Mouse (Mus musculus): ENCODE measurements around the gene Sh3bp4. TPM values are rescaled to one million over a fixed set of nuclear protein-coding genes. Genes with fewer than 3 reads are reported as not detected.

Gene Sh3bp4
- polyA plus RNA-seq, 1 experiment from 2014 or later = 2.3 TPM

GRCm38 (mm10) chr1:89175355-89175754, 105.1 kb downstream of the Sh3bp4 start:
- ATAC-seq = no peak

DNA sequence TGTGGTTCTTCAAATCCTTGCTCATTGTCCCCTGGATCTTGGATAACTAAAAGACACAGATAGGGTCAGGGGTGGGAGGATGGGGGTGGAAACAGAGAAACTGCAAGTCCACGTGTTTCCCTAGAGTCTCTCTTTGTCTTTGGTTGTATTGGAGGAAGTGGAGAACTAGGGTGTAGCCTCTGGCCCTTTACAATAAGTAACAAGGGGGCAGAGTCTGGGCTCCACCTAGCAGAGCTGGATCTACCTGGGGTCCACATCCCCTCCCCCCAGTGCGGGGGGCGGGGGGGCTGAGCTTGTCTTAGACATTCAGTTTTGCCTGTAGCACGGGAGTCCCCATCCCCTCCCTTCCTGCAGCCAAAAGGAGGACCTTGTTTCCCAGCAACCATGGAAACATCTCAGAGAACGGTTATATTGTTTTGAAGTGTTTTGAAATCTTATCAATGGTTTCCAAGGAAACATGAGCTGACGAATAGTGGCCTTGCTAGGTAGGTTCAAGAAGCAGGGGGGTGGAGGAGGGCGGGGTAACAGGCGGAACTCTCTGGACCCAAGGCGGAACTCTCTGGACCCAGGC, 113.1 kb downstream of the Sh3bp4 start:
- Histone ChIP-seq H3K36me3 (no peaks in the 10 kb centered on the region), H3K9me3 (replicated peaks) (no peaks in the 10 kb centered on the region), H3K4me2 (no peak overlapping the region), H3K4me1 (no peaks in the 10 kb centered on the region), H3K27me3 (replicated peaks) (no peaks in the 10 kb centered on the region), H3K9ac (no peak overlapping the region), H3K4me3 (no peak overlapping the region), H3K27ac (no peak overlapping the region)
- WGBS (ENCODE audit: insufficient replicate concordance) = 24% methylated on average over 9 of the region's 9 CpGs
- ATAC-seq = no peak

More at GRCm38 (mm10) chr1:89175355-89175754, 105.1 kb downstream of the Sh3bp4 start:
- WGBS (ENCODE audit: insufficient replicate concordance) = 39% methylated on average over 2 of the region's 2 CpGs
- no peaks in the 10 kb centered on the region for H3K9me3 ChIP-seq (replicated peaks)
- H3K9ac ChIP-seq = no peak overlapping the region
- no peaks in the 10 kb centered on the region for H3K36me3 ChIP-seq
- no peak overlapping the region for H3K4me3 ChIP-seq
- no peaks in the 10 kb centered on the region for H3K27me3 ChIP-seq (replicated peaks)
- H3K27ac ChIP-seq = no peak overlapping the region
- no peaks in the 10 kb centered on the region for H3K4me1 ChIP-seq
- H3K4me2 ChIP-seq = no peak overlapping the region

GRCm38 (mm10) chr1:89184111-89184785, 114.0 kb downstream of the Sh3bp4 start:
- Histone ChIP-seq H3K4me3 (no peak overlapping the region), H3K4me2 (no peak overlapping the region), H3K36me3 (no peaks in the 10 kb centered on the region), H3K9ac (no peak overlapping the region), H3K27me3 (replicated peaks) (no peaks in the 10 kb centered on the region), H3K4me1 (no peaks in the 10 kb centered on the region), H3K27ac (no peak overlapping the region), H3K9me3 (replicated peaks) (no peaks in the 10 kb centered on the region)
- no peak for ATAC-seq
- WGBS (ENCODE audit: insufficient replicate concordance) = 70% methylated on average over 6 of the region's 6 CpGs

- Histone ChIP-seq H3K36me3 (no peaks in the 10 kb centered on the region), H3K9ac (no peak overlapping the region), H3K4me1 (no peaks in the 10 kb centered on the region), H3K27ac (no peak overlapping the region), H3K4me3 (no peak overlapping the region), H3K27me3 (replicated peaks) (no peaks in the 10 kb centered on the region), H3K4me2 (no peak overlapping the region), H3K9me3 (replicated peaks) (no peaks in the 10 kb centered on the region)
- ATAC-seq = no peak
These were observed 114.6 kb downstream of the Sh3bp4 start for GRCm38 (mm10) chr1:89184839-89185238.

DNA sequence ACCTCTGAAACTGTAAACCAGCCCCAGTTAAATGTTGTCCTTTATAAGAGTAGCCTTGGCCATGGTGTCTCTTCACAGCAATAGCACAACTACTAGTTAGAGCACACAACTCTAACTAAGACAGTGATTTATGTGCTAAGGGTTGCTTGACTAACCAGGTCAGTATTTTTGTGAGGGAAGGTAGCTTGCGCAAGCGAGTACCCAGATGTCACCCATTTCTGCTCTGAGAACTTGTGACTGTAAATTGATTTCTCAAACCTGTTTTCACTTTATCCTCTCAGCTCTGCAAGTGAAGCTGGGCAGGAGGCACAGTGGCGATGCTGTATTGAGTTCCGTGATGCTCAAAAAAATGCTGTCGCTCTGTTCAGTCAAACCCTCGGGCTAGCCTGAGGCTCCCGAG, 117.2 kb downstream of the Sh3bp4 start:
- no peak overlapping the region for H3K4me2 ChIP-seq
- no peaks in the 10 kb centered on the region for H3K9me3 ChIP-seq (replicated peaks)
- H3K4me1 ChIP-seq = peaks cover 12% of the 10 kb centered on the region
- H3K36me3 ChIP-seq = no peaks in the 10 kb centered on the region
- WGBS (ENCODE audit: insufficient replicate concordance) = 79% methylated on average over 7 of the region's 7 CpGs
- H3K27me3 ChIP-seq (replicated peaks) = no peaks in the 10 kb centered on the region
- no peak overlapping the region for H3K27ac ChIP-seq
- no peak overlapping the region for H3K4me3 ChIP-seq
- no peak overlapping the region for H3K9ac ChIP-seq
- ATAC-seq = no peak

DNA sequence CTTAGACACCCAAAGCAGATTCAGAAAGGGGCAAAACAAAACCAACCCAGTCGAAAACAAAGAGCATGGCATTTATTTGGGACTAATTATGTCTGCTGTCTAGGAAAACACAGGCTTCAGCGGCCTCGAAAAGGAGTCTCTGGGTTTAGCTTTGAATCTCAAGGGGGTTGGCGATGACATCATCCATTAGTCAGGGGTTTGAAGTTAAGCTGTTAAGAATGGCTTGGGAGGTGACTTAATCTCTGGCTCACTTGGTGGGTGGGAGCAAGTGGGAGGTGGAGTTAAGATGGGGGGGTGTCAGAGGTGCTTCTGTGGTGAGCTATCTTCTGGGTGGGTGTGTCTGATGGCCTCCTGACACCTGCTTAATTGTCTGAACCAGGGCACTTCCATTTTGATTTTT, 117.9 kb downstream of the Sh3bp4 start:
- Histone ChIP-seq H3K4me1 (peaks cover 14% of the 10 kb centered on the region), H3K9me3 (replicated peaks) (no peaks in the 10 kb centered on the region), H3K4me3 (no peak overlapping the region), H3K9ac (no peak overlapping the region), H3K4me2 (no peak overlapping the region), H3K27me3 (replicated peaks) (no peaks in the 10 kb centered on the region), H3K36me3 (no peaks in the 10 kb centered on the region), H3K27ac (no peak overlapping the region)
- WGBS (ENCODE audit: insufficient replicate concordance) = 37% methylated on average over 4 of the region's 4 CpGs
- no peak for ATAC-seq

- ATAC-seq = no peak
- Histone ChIP-seq H3K4me1 (peaks cover 14% of the 10 kb centered on the region), H3K4me3 (no peak overlapping the region), H3K9me3 (replicated peaks) (no peaks in the 10 kb centered on the region), H3K4me2 (no peak overlapping the region), H3K27me3 (replicated peaks) (no peaks in the 10 kb centered on the region), H3K9ac (no peak overlapping the region), H3K36me3 (no peaks in the 10 kb centered on the region), H3K27ac (no peak overlapping the region)
- 61% methylated on average over 5 of the region's 5 CpGs for WGBS (ENCODE audit: insufficient replicate concordance)
These were observed 119.0 kb downstream of the Sh3bp4 start for GRCm38 (mm10) chr1:89189204-89189603.

- H3K27ac ChIP-seq = no peak overlapping the region
These were observed 120.4 kb downstream of the Sh3bp4 start for GRCm38 (mm10) chr1:89190621-89191020.

GRCm38 (mm10) chr1:89191127-89191740, 121.0 kb downstream of the Sh3bp4 start:
- Histone ChIP-seq H3K4me1 (peaks cover 14% of the 10 kb centered on the region), H3K27ac (no peak overlapping the region), H3K27me3 (replicated peaks) (no peaks in the 10 kb centered on the region), H3K4me3 (no peak overlapping the region), H3K36me3 (no peaks in the 10 kb centered on the region), H3K4me2 (no peak overlapping the region), H3K9ac (no peak overlapping the region), H3K9me3 (replicated peaks) (no peaks in the 10 kb centered on the region)
- 9% methylated on average over 11 of the region's 11 CpGs for WGBS (ENCODE audit: insufficient replicate concordance)
- no peak for ATAC-seq

More at GRCm38 (mm10) chr1:89190621-89191020, 120.4 kb downstream of the Sh3bp4 start:
- 45% methylated on average over 7 of the region's 7 CpGs for WGBS (ENCODE audit: insufficient replicate concordance)
- H3K9me3 ChIP-seq (replicated peaks) = no peaks in the 10 kb centered on the region
- H3K27me3 ChIP-seq (replicated peaks) = no peaks in the 10 kb centered on the region
- no peak overlapping the region for H3K4me2 ChIP-seq
- no peaks in the 10 kb centered on the region for H3K36me3 ChIP-seq
- H3K4me3 ChIP-seq = no peak overlapping the region
- no peak overlapping the region for H3K9ac ChIP-seq
- peaks cover 14% of the 10 kb centered on the region for H3K4me1 ChIP-seq
- ATAC-seq = no peak

DNA sequence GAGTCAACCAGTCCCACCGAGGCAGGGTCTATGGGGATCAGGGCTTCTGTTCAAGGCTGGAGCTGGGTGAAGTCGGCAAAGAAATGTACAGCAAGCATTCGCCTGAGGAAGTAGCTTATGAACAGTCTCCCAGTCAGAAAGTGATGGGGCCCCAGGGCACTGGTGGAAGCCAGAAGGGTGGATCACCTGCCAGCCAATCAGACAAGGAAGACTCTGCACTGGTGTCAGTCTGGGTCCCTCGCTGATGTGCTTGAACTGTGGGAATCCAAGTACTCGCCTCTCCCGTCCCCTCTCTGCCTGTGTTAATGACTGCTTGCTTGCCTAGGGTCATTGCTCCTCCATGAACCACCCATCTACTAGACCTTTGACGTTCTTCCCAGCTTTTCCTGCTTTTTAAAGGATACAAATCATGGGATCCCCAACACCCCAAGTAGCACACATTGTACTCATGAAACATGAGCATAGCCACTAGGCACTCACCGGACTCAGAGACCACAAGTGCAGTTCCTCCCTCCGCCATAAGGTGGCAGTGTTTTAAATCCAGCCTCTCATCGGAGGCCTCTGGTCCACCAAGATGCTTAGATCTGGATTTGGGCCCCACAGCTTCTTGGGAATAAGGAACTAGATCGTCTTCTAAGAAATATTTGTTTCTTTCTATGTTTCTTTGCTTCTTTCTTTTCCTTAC, 122.5 kb downstream of the Sh3bp4 start:
- Histone ChIP-seq H3K4me2 (no peak overlapping the region), H3K9me3 (replicated peaks) (no peaks in the 10 kb centered on the region), H3K36me3 (no peaks in the 10 kb centered on the region), H3K9ac (no peak overlapping the region), H3K27ac (no peak overlapping the region), H3K4me1 (peaks cover 14% of the 10 kb centered on the region), H3K4me3 (no peak overlapping the region), H3K27me3 (replicated peaks) (no peaks in the 10 kb centered on the region)
- ATAC-seq = no peak
- WGBS (ENCODE audit: insufficient replicate concordance) = 34% methylated on average over 11 of the region's 11 CpGs

DNA sequence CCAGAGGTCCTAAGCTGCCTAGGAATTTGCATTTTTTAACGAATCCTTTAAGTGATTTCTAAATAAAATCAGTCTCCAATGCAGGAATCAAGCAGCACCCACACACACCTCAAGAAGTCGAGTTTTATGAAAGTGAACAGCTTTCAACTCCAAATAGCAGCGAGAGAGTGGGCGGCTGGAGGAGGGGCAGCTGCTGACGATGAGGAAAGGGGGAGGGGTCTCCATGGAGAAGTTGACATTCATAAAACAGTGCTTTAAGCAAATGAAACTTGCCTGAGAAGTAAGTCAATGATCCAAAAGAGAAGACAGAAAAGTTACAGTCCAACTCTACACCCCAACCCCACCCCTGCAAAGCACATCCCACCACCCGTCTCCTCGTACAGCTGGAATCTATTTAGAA, 123.4 kb downstream of the Sh3bp4 start:
- H3K4me1 ChIP-seq = peaks cover 14% of the 10 kb centered on the region
- no peak for ATAC-seq
- no peaks in the 10 kb centered on the region for H3K27me3 ChIP-seq (replicated peaks)
- no peak overlapping the region for H3K27ac ChIP-seq
- H3K36me3 ChIP-seq = no peaks in the 10 kb centered on the region
- no peak overlapping the region for H3K4me3 ChIP-seq
- WGBS (ENCODE audit: insufficient replicate concordance) = 62% methylated on average over 7 of the region's 7 CpGs
- H3K4me2 ChIP-seq = no peak overlapping the region
- H3K9me3 ChIP-seq (replicated peaks) = no peaks in the 10 kb centered on the region
- no peak overlapping the region for H3K9ac ChIP-seq

Measured in liver, embryonic 12.5 days (tissue).